Mouse (Mus musculus) ES-Bruce4 (cell line): Measurements from ENCODE around the gene Dgkz. TPM values are rescaled to one million over a fixed set of nuclear protein-coding genes. Genes with fewer than 3 reads are reported as not detected.
A peak's percentile ranks its signal among the peaks of the same experiment; 100 is the strongest.

Experiments
- H3K27ac ChIP-seq: 2 replicates; pipeline ENCODE4 v1.5.1; 2012; ENCODE audit warnings: low read length, inconsistent platforms; ENCODE audit not compliant: insufficient read depth
- H3K27me3 ChIP-seq: 2 replicates; pipeline ENCODE4 v1.6.1; 2012; ENCODE audit warnings: mild to moderate bottlenecking, low read length, inconsistent platforms; ENCODE audit not compliant: control insufficient read depth, poor library complexity, insufficient read depth, severe bottlenecking
- H3K36me3 ChIP-seq: 2 replicates; pipeline ENCODE4 v1.6.1; 2012; ENCODE audit warnings: inconsistent platforms, mild to moderate bottlenecking, low read length, moderate library complexity; ENCODE audit not compliant: control insufficient read depth, poor library complexity, insufficient read depth, severe bottlenecking
- H3K4me1 ChIP-seq: one replicate; pipeline ENCODE4 v1.8.1; 2011; ENCODE audit warnings: low read length; ENCODE audit not compliant: control insufficient read depth, insufficient read depth
- H3K4me3 ChIP-seq: 2 replicates; pipeline ENCODE4 v1.5.1; 2011; ENCODE audit warnings: low read depth, mild to moderate bottlenecking, low read length
- H3K9ac ChIP-seq: 2 replicates; pipeline ENCODE4 v1.6.1; 2012; ENCODE audit warnings: low read depth, mild to moderate bottlenecking, inconsistent platforms; ENCODE audit not compliant: poor library complexity, severe bottlenecking
- H3K9me3 ChIP-seq: replicated peaks from 2 replicates; pipeline ENCODE4 v1.6.1; 2012; ENCODE audit warnings: mild to moderate bottlenecking, low read length, inconsistent platforms; ENCODE audit not compliant: control insufficient read depth, poor library complexity, insufficient read depth, severe bottlenecking
- CTCF ChIP-seq: IDR thresholded peaks from one replicate; pipeline ENCODE4 v1.8.1; 2011; ENCODE audit warnings: low read depth, low read length
- EP300 ChIP-seq: IDR thresholded peaks from 2 replicates; pipeline ENCODE4 v1.6.1; 2011; ENCODE audit warnings: low read depth, low read length; ENCODE audit not compliant: insufficient read depth
- POLR2A ChIP-seq: IDR thresholded peaks from one replicate; pipeline ENCODE4 v1.8.1; 2011; ENCODE audit warnings: low read length; ENCODE audit not compliant: insufficient read depth
- polyA plus RNA-seq: library from polyadenylated mRNA; stranded (reverse); fragments of >200 nt; gene quantifications from 2 replicates; pipeline ENCODE4 v1.2.4, GENCODE M21; 2011; ENCODE audit warnings: low read depth; ENCODE audit not compliant: missing spikeins, insufficient read depth, insufficient read length

Dgkz gene
- polyA plus RNA-seq, 1 experiment = 28.1 TPM

DNA sequence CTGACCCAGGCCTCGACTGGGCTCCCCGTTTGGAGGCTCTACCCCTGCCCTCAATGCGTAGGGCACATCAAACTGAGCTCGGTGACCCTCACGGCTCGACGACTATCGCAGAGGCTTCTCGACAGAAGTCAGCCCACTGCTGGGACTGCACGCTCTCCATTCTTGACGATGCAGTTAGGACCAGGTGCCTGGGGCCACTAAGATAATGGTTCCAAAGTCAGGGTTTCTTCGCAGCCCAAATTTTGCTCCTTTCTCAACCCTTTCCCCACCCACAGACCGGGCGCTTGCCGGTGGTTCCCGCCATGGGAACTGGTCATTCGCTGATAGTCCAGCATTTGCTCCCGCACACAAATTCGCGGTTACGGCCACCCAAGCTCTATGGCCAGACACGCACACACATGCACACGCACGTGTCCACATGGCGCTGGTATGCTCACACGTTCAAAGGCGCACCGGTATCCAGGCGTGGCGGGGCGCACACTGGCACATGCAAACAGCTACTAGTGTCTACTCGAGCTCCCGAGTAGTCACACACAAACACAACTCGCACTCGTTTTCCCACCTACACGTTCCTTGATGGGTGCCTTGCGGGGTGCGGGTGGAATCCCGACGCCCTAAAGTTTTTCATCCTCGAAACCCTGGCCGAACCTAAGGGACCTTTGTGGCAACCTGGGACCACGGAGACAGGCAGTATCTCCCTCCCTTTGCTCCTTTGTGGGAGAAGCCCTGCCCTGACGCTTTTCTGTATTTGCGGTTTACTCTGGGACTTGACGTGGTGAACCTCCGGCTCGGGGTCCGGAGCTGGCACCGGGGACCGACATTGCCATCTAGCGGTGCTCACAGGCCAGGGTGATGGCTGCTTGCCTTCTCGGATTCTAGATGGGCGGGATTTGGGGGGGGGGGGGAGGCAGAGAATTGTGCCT lies 52.0 kb downstream of the Dgkz start:
- peak overlapping the region; percentile 67 for H3K4me3 ChIP-seq
- H3K27ac ChIP-seq = no peak overlapping the region
- H3K27me3 ChIP-seq = peaks cover 9% of the 10 kb centered on the region; the same call in 1 of the 2 replicates
- H3K9ac ChIP-seq = peak overlapping the region; percentile 53; the same call in 1 of the 2 replicates
- no peaks in the 10 kb centered on the region for H3K36me3 ChIP-seq
- H3K9me3 ChIP-seq = no peaks in the 10 kb centered on the region
- peak; percentile 82 for TF ChIP-seq CTCF
- TF ChIP-seq POLR2A = no peak
- TF ChIP-seq EP300 = 0 out of 2 replicates have a peak, but pooled peaks have one; percentile 24
- H3K4me1 ChIP-seq = peaks cover 2% of the 10 kb centered on the region

DNA sequence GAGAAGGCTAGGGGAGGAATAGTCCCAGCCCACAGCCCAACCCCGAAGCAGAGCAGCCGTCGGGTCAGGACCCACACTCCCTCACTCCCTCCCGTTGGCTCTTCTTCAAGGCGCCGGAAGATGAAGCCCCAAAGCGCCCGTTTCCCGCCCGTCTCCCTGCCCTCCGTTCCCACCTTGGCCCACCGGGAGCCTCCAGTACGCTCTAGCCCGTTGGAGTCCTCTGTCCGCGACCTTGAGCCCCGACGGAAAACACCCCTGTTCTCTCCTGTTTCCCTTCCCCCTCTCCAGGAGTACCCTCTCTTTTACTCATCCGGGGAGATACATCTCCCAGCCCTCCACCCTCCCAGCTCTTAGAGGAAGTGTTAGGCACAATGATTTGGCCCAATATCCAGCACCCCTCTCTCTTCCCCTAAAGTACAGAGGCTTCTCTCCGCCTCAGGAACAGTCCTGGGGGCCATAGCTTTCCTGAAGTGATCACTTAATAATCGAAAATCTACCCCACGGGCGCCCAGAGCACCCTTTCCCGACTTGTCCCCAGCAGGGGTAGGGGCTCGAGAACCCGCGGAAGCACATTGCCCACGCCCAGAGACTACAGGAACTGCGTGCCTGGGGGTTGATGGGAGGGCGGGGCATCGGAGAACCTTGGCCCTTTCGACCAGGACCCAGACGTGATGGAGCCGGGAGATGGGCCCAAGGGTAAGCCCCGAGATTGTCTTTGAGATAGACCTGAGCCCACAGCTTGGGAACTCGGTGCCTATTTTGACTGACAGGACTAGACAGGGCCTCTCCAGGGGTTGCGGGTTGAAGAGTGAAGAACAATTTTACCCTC lies 52.9 kb downstream of the Dgkz start:
- Histone ChIP-seq H3K36me3 (no peaks in the 10 kb centered on the region), H3K27me3 (peaks cover 9% of the 10 kb centered on the region; the same call in 1 of the 2 replicates), H3K27ac (no peak overlapping the region), H3K4me1 (peaks cover 2% of the 10 kb centered on the region), H3K4me3 (peak overlapping the region; percentile 67), H3K9ac (peak overlapping the region; percentile 53), H3K9me3 (no peaks in the 10 kb centered on the region)
- no peak for TF ChIP-seq POLR2A
- no peak for TF ChIP-seq EP300
- no peak for TF ChIP-seq CTCF

DNA sequence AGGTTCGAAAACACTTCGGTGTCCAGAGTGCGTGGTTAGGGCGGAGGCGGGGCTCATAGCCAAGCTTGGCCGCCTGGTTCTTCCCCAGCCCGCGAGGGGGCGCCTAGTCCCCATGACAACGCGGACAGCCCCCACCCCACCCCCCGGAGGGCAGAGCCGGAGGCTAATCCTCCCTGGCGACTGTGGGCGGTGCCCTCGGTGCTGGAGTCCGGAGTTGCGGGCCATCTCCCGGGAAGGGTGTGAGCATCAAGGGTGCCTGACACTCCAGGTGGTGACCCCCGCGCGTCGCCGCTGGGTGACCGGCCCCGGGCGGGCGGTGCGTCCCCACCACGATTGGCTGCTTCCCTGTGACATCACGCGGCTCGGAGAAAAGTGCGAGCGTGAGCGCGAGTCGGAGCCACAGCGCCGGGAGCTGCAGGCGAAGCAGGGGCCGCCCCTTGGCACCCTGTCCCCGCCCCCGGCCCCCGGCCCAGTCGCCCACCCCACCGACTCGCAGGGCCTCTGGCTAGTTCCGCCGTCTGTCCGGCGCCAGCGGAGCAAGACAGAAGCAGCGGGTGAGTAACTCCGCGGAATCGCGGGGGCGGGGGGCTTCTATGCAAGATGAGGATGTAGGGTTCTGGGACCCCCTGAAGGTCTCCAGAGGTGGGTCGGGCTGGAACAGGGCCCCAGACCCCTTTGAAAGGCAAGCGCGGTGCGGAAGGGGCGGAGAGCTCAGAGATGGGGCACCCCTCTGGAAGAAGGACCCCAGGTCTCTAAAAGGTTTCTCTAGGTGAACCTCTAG lies 53.7 kb downstream of the Dgkz start:
- H3K4me1 ChIP-seq = peaks cover 2% of the 10 kb centered on the region
- H3K9me3 ChIP-seq = no peaks in the 10 kb centered on the region
- H3K36me3 ChIP-seq = no peaks in the 10 kb centered on the region
- no peak for TF ChIP-seq EP300
- no peak for TF ChIP-seq POLR2A
- peak; percentile 53 for TF ChIP-seq CTCF
- H3K27ac ChIP-seq = no peak overlapping the region
- peak overlapping the region; percentile 53 for H3K9ac ChIP-seq
- peaks cover 9% of the 10 kb centered on the region; the same call in 1 of the 2 replicates for H3K27me3 ChIP-seq
- H3K4me3 ChIP-seq = peak overlapping the region; percentile 67

DNA sequence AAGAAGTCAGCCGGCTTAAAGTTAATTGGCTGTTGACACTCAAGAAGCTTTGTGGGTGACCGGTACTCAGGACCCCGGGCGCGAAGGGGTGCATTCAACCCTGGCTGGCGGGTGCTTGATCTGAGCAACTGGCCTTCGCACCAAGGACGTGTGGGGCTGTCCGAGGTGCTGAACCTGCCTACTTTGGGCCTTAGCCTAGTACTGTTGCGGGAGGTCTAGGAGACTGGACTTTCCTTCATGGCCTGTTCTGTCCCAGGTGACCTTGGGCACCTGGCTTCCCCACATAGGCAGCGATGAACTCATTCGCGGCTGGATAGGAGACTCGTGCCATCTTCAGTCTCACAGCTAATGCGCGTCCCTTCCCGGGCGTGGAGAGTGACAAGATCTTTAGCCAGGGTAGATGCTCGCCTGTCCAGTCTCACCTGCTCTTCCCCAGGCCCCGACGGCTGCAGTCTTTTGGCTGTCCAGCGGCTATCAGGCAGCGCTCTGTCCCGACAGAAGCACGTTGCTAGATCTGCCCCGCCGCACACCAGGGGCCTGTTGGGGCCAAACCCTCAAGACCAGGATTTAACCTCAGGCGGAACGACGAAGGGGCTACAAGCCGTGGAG lies 54.4 kb downstream of the Dgkz start:
- Histone ChIP-seq H3K9ac (no peak overlapping the region), H3K27ac (no peak overlapping the region), H3K36me3 (no peaks in the 10 kb centered on the region), H3K4me1 (peaks cover 2% of the 10 kb centered on the region), H3K9me3 (no peaks in the 10 kb centered on the region), H3K4me3 (peak overlapping the region; percentile 10), H3K27me3 (peaks cover 9% of the 10 kb centered on the region; the same call in 1 of the 2 replicates)
- TF ChIP-seq CTCF = no peak
- TF ChIP-seq EP300 = no peak
- TF ChIP-seq POLR2A = no peak

DNA sequence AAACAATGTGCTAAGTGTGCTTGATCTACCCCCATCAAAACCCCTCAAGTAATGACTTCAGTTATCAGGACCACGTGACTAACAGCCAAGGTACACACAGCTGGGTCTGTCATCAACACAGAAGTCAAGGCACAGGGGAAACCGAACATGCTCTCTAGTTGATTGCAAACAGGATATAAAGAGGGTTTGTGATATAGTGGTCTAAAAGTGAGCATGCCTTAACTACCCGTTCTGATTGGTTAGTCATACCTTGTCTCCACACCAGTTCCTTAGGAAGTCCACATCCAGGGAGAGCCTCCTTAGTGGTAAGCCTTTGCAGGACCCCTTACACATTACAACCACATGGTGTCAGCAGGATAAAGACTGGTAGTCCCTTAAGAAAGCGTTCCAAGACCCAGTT lies 55.5 kb downstream of the Dgkz start:
- Histone ChIP-seq H3K9me3 (no peaks in the 10 kb centered on the region), H3K4me1 (no peaks in the 10 kb centered on the region), H3K27ac (no peak overlapping the region), H3K27me3 (peaks cover 9% of the 10 kb centered on the region; the same call in 1 of the 2 replicates), H3K36me3 (no peaks in the 10 kb centered on the region), H3K4me3 (no peak overlapping the region), H3K9ac (no peak overlapping the region)
- no peak for TF ChIP-seq EP300
